Comparison of ENCODE assay signal across 9 mouse cellular contexts in genomic region chr8:12502856-12503255, GRCm38 (mm10).
A peak's percentile ranks its signal among the peaks of the same experiment; 100 is the strongest.
DNase-seq lines count a peak whose midpoint lies in the region; ATAC-seq lines count a peak whose summit lies in the region.
"Had no signal": no experiment of that assay in that cellular context is flagged by ENCODE, and none has a peak within 500 bp of the region (broad histone marks: within the 10 kb centered on the region; RNA-seq: fewer than 3 reads in every experiment).

No protein-coding gene starts in this region.

- no peak for ATAC-seq in kidney, embryonic 14.5 days (ENCODE audit: low FRiP score, low TSS enrichment)
- ATAC-seq in embryonic facial prominence, embryonic 12.5 days (ENCODE audit: insufficient number of reproducible peaks, insufficient read depth, low FRiP score, low TSS enrichment) = no peak
- ATAC-seq in hindbrain, embryonic 15.5 days (ENCODE audit: low FRiP score, low read depth) = peak; percentile 9; the same call in 1 of the 2 replicates
- no peak for ATAC-seq in midbrain, embryonic 16.5 days
- ATAC-seq in monocyte, adult 5-6 weeks (replicated peaks; ENCODE audit: insufficient number of reproducible peaks, low FRiP score, low TSS enrichment, poor library complexity, severe bottlenecking) = no peak

- H3K9ac ChIP-seq in kidney, embryonic 14.5 days (ENCODE audit: low read depth, low read length) = no peak overlapping the region
- H3K9ac ChIP-seq in embryonic facial prominence, embryonic 12.5 days = no peak overlapping the region
- H3K9ac ChIP-seq in hindbrain, embryonic 15.5 days = no peak overlapping the region
- peak overlapping the region; percentile 51; the same call in 1 of the 2 replicates for H3K9ac ChIP-seq in midbrain, embryonic 16.5 days (ENCODE audit: low read depth, low read length)

- no peaks in the 10 kb centered on the region for H3K36me3 ChIP-seq in kidney, embryonic 14.5 days (ENCODE audit: control insufficient read depth, insufficient read depth, low read length)
- no peaks in the 10 kb centered on the region for H3K36me3 ChIP-seq in embryonic facial prominence, embryonic 12.5 days
- H3K36me3 ChIP-seq in hindbrain, embryonic 15.5 days = no peaks in the 10 kb centered on the region
- H3K36me3 ChIP-seq in midbrain, embryonic 16.5 days (ENCODE audit: control insufficient read depth, insufficient read depth, low read length) = no peaks in the 10 kb centered on the region

- peaks cover 5% of the 10 kb centered on the region; the same call in 1 of the 2 replicates for H3K4me1 ChIP-seq in kidney, embryonic 14.5 days (ENCODE audit: control insufficient read depth, insufficient read depth, low read length)
- peaks cover 8% of the 10 kb centered on the region; the same call in 1 of the 2 replicates for H3K4me1 ChIP-seq in embryonic facial prominence, embryonic 12.5 days
- H3K4me1 ChIP-seq in hindbrain, embryonic 15.5 days (replicated peaks) = peaks cover 19% of the 10 kb centered on the region
- peaks cover 10% of the 10 kb centered on the region for H3K4me1 ChIP-seq in midbrain, embryonic 16.5 days (ENCODE audit: control insufficient read depth, insufficient read depth, low read length)

- H3K27me3 ChIP-seq in kidney, embryonic 14.5 days (ENCODE audit: control insufficient read depth, insufficient read depth, low read length) = peaks cover 72% of the 10 kb centered on the region
- peaks cover 80% of the 10 kb centered on the region for H3K27me3 ChIP-seq in embryonic facial prominence, embryonic 12.5 days
- H3K27me3 ChIP-seq in hindbrain, embryonic 15.5 days = peaks cover 48% of the 10 kb centered on the region
- peaks cover 3% of the 10 kb centered on the region for H3K27me3 ChIP-seq in midbrain, embryonic 16.5 days (ENCODE audit: control insufficient read depth, insufficient read depth, low read depth, low read length)

- H3K27ac ChIP-seq in kidney, embryonic 14.5 days (ENCODE audit: low read depth, low read length) = no peak overlapping the region
- no peak overlapping the region for H3K27ac ChIP-seq in embryonic facial prominence, embryonic 12.5 days
- H3K27ac ChIP-seq in hindbrain, embryonic 15.5 days (replicated peaks) = no peak overlapping the region
- peak overlapping the region; percentile 6; the same call in 1 of the 2 replicates for H3K27ac ChIP-seq in midbrain, embryonic 16.5 days (ENCODE audit: low read length)

- no peaks in the 10 kb centered on the region for H3K9me3 ChIP-seq in kidney, embryonic 14.5 days (ENCODE audit: control insufficient read depth, low read length)
- H3K9me3 ChIP-seq in embryonic facial prominence, embryonic 12.5 days = no peaks in the 10 kb centered on the region
- H3K9me3 ChIP-seq in hindbrain, embryonic 15.5 days = no peaks in the 10 kb centered on the region
- H3K9me3 ChIP-seq in midbrain, embryonic 16.5 days (replicated peaks; ENCODE audit: control insufficient read depth, low read length, poor library complexity, severe bottlenecking) = no peaks in the 10 kb centered on the region

- WGBS in kidney, embryonic 14.5 days = 12% methylated on average over 6 of the region's 6 CpGs
- 8% methylated on average over 6 of the region's 6 CpGs for WGBS in embryonic facial prominence, embryonic 12.5 days
- WGBS in hindbrain, embryonic 15.5 days = 11% methylated on average over 6 of the region's 6 CpGs
- WGBS in midbrain, embryonic 16.5 days = 12% methylated on average over 6 of the region's 6 CpGs

- H3K4me3 ChIP-seq in kidney, embryonic 14.5 days (ENCODE audit: low read length) = peak overlapping the region; percentile 21; the same call in 1 of the 2 replicates
- no peak overlapping the region for H3K4me3 ChIP-seq in embryonic facial prominence, embryonic 12.5 days
- H3K4me3 ChIP-seq in hindbrain, embryonic 15.5 days = no peak overlapping the region
- H3K4me3 ChIP-seq in midbrain, embryonic 16.5 days (ENCODE audit: low read depth, low read length) = peak overlapping the region; percentile 29; the same call in 1 of the 2 replicates

- DNase-seq in kidney, postnatal 36 days = no peak
- no peak for DNase-seq in left cerebral cortex, adult 9 months (ENCODE audit: low spot score in 2 of 2)
- no peak for DNase-seq in layer of hippocampus, adult 9-10 months (ENCODE audit: low spot score)
- DNase-seq: spleen, adult 18-20 months had no signal

- peak overlapping the region; percentile 35; the same call in 1 of the 2 replicates for H3K4me2 ChIP-seq in kidney, embryonic 14.5 days (replicated peaks; ENCODE audit: low read depth, low read length)
- H3K4me2 ChIP-seq in embryonic facial prominence, embryonic 12.5 days (replicated peaks) = peak overlapping the region; percentile 48; the same call in 1 of the 2 replicates
- H3K4me2 ChIP-seq in hindbrain, embryonic 15.5 days = peak overlapping the region; percentile 52
- H3K4me2 ChIP-seq in midbrain, embryonic 16.5 days (ENCODE audit: low read length) = peak overlapping the region; percentile 50

Comparison
In these comparisons a context has a peak if more than half of its experiments do, and no peak if none do; other contexts are left out.
1. H3K4me3 ChIP-seq: peak in kidney, embryonic 14.5 days (single experiment) and midbrain, embryonic 16.5 days (single experiment); none in embryonic facial prominence, embryonic 12.5 days (single experiment) and hindbrain, embryonic 15.5 days (single experiment).
2. Peak in every context shown above with its lines, with median percentiles within 50 percentile points of each other: H3K4me2 ChIP-seq.